Mouse (Mus musculus): ENCODE results near the gene Ect2l.

GRCm38 (mm10) chr10:18188564-18188963 is 22.1 kb downstream of the Ect2l start:
- TF ChIP-seq CTCF (IDR thresholded peaks at IDR 0.05; ENCODE audit: extremely low read depth, insufficient read length, insufficient replicate concordance, low read depth, low read length), result no peak
- no peak for TF ChIP-seq POLR2A (IDR thresholded peaks at IDR 0.05; ENCODE audit: low read depth, low read length)

All from small intestine, adult 2 months (tissue).